Mouse (Mus musculus) CH12F3 (cell line): Measurements from ENCODE around the gene Cux1.

Source experiments
- in situ Hi-C: fragments of 300-500 bp; cut with MboI; formaldehyde crosslinking; loops from 2 replicates; pipeline ENCODE4 v1.14.3; 2020; ENCODE audit warnings: low sequenced_read_pairs

Gene Cux1

GRCm38 (mm10) chr5:136540055-136540838 lies 27.0 kb downstream of the Cux1 start:
- in situ Hi-C loops = no loop called here

- in situ Hi-C loops = no loop called here
Measured at GRCm38 (mm10) chr5:136536753-136537152, 30.5 kb downstream of the Cux1 start.

- in situ Hi-C loops = no loop called here
Measured at GRCm38 (mm10) chr5:136535976-136536725, 31.1 kb downstream of the Cux1 start.

GRCm38 (mm10) chr5:136535204-136535603 lies 32.1 kb downstream of the Cux1 start:
- in situ Hi-C loops = no loop called here

GRCm38 (mm10) chr5:136533371-136534276 lies 33.7 kb downstream of the Cux1 start:
- in situ Hi-C loops = no loop called here

- in situ Hi-C loops = no loop called here
Measured at GRCm38 (mm10) chr5:136531674-136532365, 35.5 kb downstream of the Cux1 start.

- in situ Hi-C loops = no loop called here
Measured at GRCm38 (mm10) chr5:136530931-136531330, 36.4 kb downstream of the Cux1 start.

GRCm38 (mm10) chr5:136529165-136529564 lies 38.1 kb downstream of the Cux1 start:
- in situ Hi-C loops = no loop called here

GRCm38 (mm10) chr5:136527871-136528270 lies 39.4 kb downstream of the Cux1 start:
- in situ Hi-C loops = no loop called here

- in situ Hi-C loops = no loop called here
Measured at GRCm38 (mm10) chr5:136526545-136526909, 40.8 kb downstream of the Cux1 start.

GRCm38 (mm10) chr5:136525896-136526544 lies 41.3 kb downstream of the Cux1 start:
- in situ Hi-C loops = no loop called here

- in situ Hi-C loops = no loop called here
Measured at GRCm38 (mm10) chr5:136522843-136523463, 44.3 kb downstream of the Cux1 start.

GRCm38 (mm10) chr5:136521656-136522055 lies 45.6 kb downstream of the Cux1 start:
- in situ Hi-C loops = no loop called here

- in situ Hi-C loops = no loop called here
Measured at GRCm38 (mm10) chr5:136518648-136519437, 48.4 kb downstream of the Cux1 start.

- in situ Hi-C loops = no loop called here
Measured at GRCm38 (mm10) chr5:136517510-136517909, 49.8 kb downstream of the Cux1 start.

GRCm38 (mm10) chr5:136516593-136516992 lies 50.7 kb downstream of the Cux1 start:
- in situ Hi-C loops = no loop called here

- in situ Hi-C loops = no loop called here
Measured at GRCm38 (mm10) chr5:136514049-136514677, 53.1 kb downstream of the Cux1 start.

- in situ Hi-C loops = no loop called here
Measured at GRCm38 (mm10) chr5:136512103-136512674, 55.1 kb downstream of the Cux1 start.
